Comparison of ENCODE assay signal across 7 mouse cellular contexts in genomic region chr11:6292988-6293349, GRCm38 (mm10). TPM values are rescaled to one million over a fixed set of nuclear protein-coding genes. Genes with fewer than 3 reads are reported as not detected.
A peak's percentile ranks its signal among the peaks of the same experiment; 100 is the strongest.
DNase-seq lines count a peak whose midpoint lies in the region; ATAC-seq and TF ChIP-seq lines count a peak whose summit lies in the region.

No protein-coding gene starts in this region.

- H3K4me2 ChIP-seq in lung, embryonic 15.5 days, result peak overlapping the region; percentile 68
- H3K4me2 ChIP-seq in forebrain, embryonic 14.5 days (ENCODE audit: low read length), result peak overlapping the region; percentile 79
- peak overlapping the region; percentile 82 for H3K4me2 ChIP-seq in limb, embryonic 14.5 days (replicated peaks; ENCODE audit: low read depth, low read length, severe bottlenecking)
- H3K4me2 ChIP-seq in stomach, embryonic 14.5 days (replicated peaks; ENCODE audit: low read depth, low read length), result peak overlapping the region; percentile 61

- H3K27me3 ChIP-seq in lung, embryonic 15.5 days, result no peaks in the 10 kb centered on the region
- H3K27me3 ChIP-seq in forebrain, embryonic 14.5 days (replicated peaks; ENCODE audit: control insufficient read depth, insufficient read depth, low read length), result no peaks in the 10 kb centered on the region
- H3K27me3 ChIP-seq in limb, embryonic 14.5 days (ENCODE audit: control insufficient read depth, insufficient read depth, low read length), result no peaks in the 10 kb centered on the region
- H3K27me3 ChIP-seq in stomach, embryonic 14.5 days (ENCODE audit: control insufficient read depth, insufficient read depth, low read length), result no peaks in the 10 kb centered on the region

- no peak for DNase-seq in lung, postnatal 25 days (ENCODE audit: low spot score)
- DNase-seq in forebrain, embryonic 14.5 days (ENCODE audit: low spot score), result no peak
- DNase-seq in limb, embryonic 14.5 days (ENCODE audit: low spot score), result no peak
- no peak for DNase-seq in cerebellum, postnatal 4 days (ENCODE audit: low spot score in 2 of 2)
- no peak for DNase-seq in spleen, adult 12 weeks (ENCODE audit: low spot score)

- no peak for TF ChIP-seq POLR2A in limb, embryonic 14.5 days (IDR thresholded peaks at IDR 0.05; ENCODE audit: borderline replicate concordance, extremely low read depth, insufficient read depth, insufficient read length)

- H3K36me3 ChIP-seq in lung, embryonic 15.5 days, result peaks cover 11% of the 10 kb centered on the region
- peaks cover 14% of the 10 kb centered on the region for H3K36me3 ChIP-seq in forebrain, embryonic 14.5 days (ENCODE audit: control insufficient read depth, insufficient read depth, low read length)
- peaks cover 13% of the 10 kb centered on the region for H3K36me3 ChIP-seq in limb, embryonic 14.5 days (ENCODE audit: control insufficient read depth, insufficient read depth, low read length)
- H3K36me3 ChIP-seq in stomach, embryonic 14.5 days (ENCODE audit: control insufficient read depth, insufficient read depth, low read length), result peaks cover 9% of the 10 kb centered on the region

- 86% methylated on average over 4 of the region's 4 CpGs for WGBS in lung, embryonic 15.5 days
- 98% methylated on average over 4 of the region's 4 CpGs for WGBS in forebrain, embryonic 14.5 days
- WGBS in limb, embryonic 14.5 days, result 95% methylated on average over 4 of the region's 4 CpGs
- 88% methylated on average over 4 of the region's 4 CpGs for WGBS in stomach, embryonic 14.5 days

- H3K4me3 ChIP-seq in lung, embryonic 15.5 days, result peak overlapping the region; percentile 67
- H3K4me3 ChIP-seq in forebrain, embryonic 14.5 days (ENCODE audit: low read depth, low read length), result peak overlapping the region; percentile 76; the same call in 1 of the 2 replicates
- peak overlapping the region; percentile 88 for H3K4me3 ChIP-seq in limb, embryonic 14.5 days (replicated peaks; ENCODE audit: low read length)
- peak overlapping the region; percentile 53 for H3K4me3 ChIP-seq in stomach, embryonic 14.5 days (ENCODE audit: low read depth, low read length)

- H3K27ac ChIP-seq in lung, embryonic 15.5 days, result no peak overlapping the region
- no peak overlapping the region for H3K27ac ChIP-seq in forebrain, embryonic 14.5 days (ENCODE audit: low read depth, low read length)
- H3K27ac ChIP-seq in limb, embryonic 14.5 days (replicated peaks; ENCODE audit: low read depth, low read length), result no peak overlapping the region
- no peak overlapping the region for H3K27ac ChIP-seq in stomach, embryonic 14.5 days (ENCODE audit: low read length)

- no peaks in the 10 kb centered on the region for H3K9me3 ChIP-seq in lung, embryonic 15.5 days
- no peaks in the 10 kb centered on the region for H3K9me3 ChIP-seq in forebrain, embryonic 14.5 days (replicated peaks; ENCODE audit: control insufficient read depth, low read length)
- H3K9me3 ChIP-seq in limb, embryonic 14.5 days (ENCODE audit: control insufficient read depth, low read length), result no peaks in the 10 kb centered on the region
- no peaks in the 10 kb centered on the region for H3K9me3 ChIP-seq in stomach, embryonic 14.5 days (ENCODE audit: control insufficient read depth, low read depth, low read length)

- H3K9ac ChIP-seq in lung, embryonic 15.5 days, result no peak overlapping the region
- no peak overlapping the region for H3K9ac ChIP-seq in forebrain, embryonic 14.5 days (ENCODE audit: low read length)
- H3K9ac ChIP-seq in limb, embryonic 14.5 days (ENCODE audit: low read depth, low read length, severe bottlenecking), result no peak overlapping the region
- 0 out of 2 replicates have a peak overlapping the region, but pooled peaks have one; percentile 25 for H3K9ac ChIP-seq in stomach, embryonic 14.5 days (replicated peaks; ENCODE audit: low read depth, low read length)

- ATAC-seq in lung, embryonic 15.5 days (ENCODE audit: borderline replicate concordance, extremely low read depth, low FRiP score, low TSS enrichment), result no peak
- no peak for ATAC-seq in forebrain, embryonic 14.5 days
- ATAC-seq in limb, embryonic 14.5 days (ENCODE audit: low FRiP score, low read depth), result no peak
- ATAC-seq in stomach, embryonic 14.5 days (ENCODE audit: insufficient number of reproducible peaks, insufficient read depth, low FRiP score, low read depth), result no peak

- H3K4me1 ChIP-seq in lung, embryonic 15.5 days, result peaks cover 7% of the 10 kb centered on the region
- peaks cover 4% of the 10 kb centered on the region; the same call in 1 of the 2 replicates for H3K4me1 ChIP-seq in forebrain, embryonic 14.5 days (ENCODE audit: control insufficient read depth, insufficient read depth, low read length)
- H3K4me1 ChIP-seq in limb, embryonic 14.5 days (ENCODE audit: control insufficient read depth, insufficient read depth, low read length), result peaks cover 5% of the 10 kb centered on the region; the same call in 1 of the 2 replicates
- peaks cover 5% of the 10 kb centered on the region; the same call in 1 of the 2 replicates for H3K4me1 ChIP-seq in stomach, embryonic 14.5 days (ENCODE audit: control insufficient read depth, insufficient read depth, low read length)

RNA-seq across cellular contexts. Expression of gene Ogdh, which starts 1.5 kb away (rescaled TPM):
- polyA plus RNA-seq in lung, embryonic 15.5 days (2015; fragmentation: Nextera tagmentation; extraction: Ambion mirVana), result 98.7 and 107 TPM in 2 replicates
- 54.8 and 72.0 TPM in 2 replicates for polyA plus RNA-seq in forebrain, embryonic 14.5 days (2014; fragmentation: Nextera tagmentation; extraction: Ambion mirVana)
- 59.2 and 66.3 TPM in 2 replicates for polyA plus RNA-seq in limb, embryonic 14.5 days (2012; rRNA removed)
- 79.4 and 86.6 TPM in 2 replicates for polyA plus RNA-seq in limb, embryonic 14.5 days (2014; fragmentation: Nextera tagmentation; extraction: Ambion mirVana)
- polyA plus RNA-seq in stomach, embryonic 14.5 days (2014; fragmentation: Nextera tagmentation; extraction: Ambion mirVana), result 89.1 and 90.4 TPM in 2 replicates

RNA-seq across cellular contexts. Expression of gene Tmed4, which starts 18.3 kb away (rescaled TPM):
- polyA plus RNA-seq in lung, embryonic 15.5 days (2015; fragmentation: Nextera tagmentation; extraction: Ambion mirVana), result 95.9 and 96.7 TPM in 2 replicates
- polyA plus RNA-seq in forebrain, embryonic 14.5 days (2014; fragmentation: Nextera tagmentation; extraction: Ambion mirVana), result 171 and 172 TPM in 2 replicates
- 132 and 137 TPM in 2 replicates for polyA plus RNA-seq in limb, embryonic 14.5 days (2012; rRNA removed)
- 108 and 120 TPM in 2 replicates for polyA plus RNA-seq in limb, embryonic 14.5 days (2014; fragmentation: Nextera tagmentation; extraction: Ambion mirVana)
- 119 and 125 TPM in 2 replicates for polyA plus RNA-seq in stomach, embryonic 14.5 days (2014; fragmentation: Nextera tagmentation; extraction: Ambion mirVana)

RNA-seq across cellular contexts. Expression of gene Ddx56, which starts 25.4 kb away (rescaled TPM):
- polyA plus RNA-seq in lung, embryonic 15.5 days (2015; fragmentation: Nextera tagmentation; extraction: Ambion mirVana), result 89.7 and 91.0 TPM in 2 replicates
- 84.3 and 91.7 TPM in 2 replicates for polyA plus RNA-seq in forebrain, embryonic 14.5 days (2014; fragmentation: Nextera tagmentation; extraction: Ambion mirVana)
- polyA plus RNA-seq in limb, embryonic 14.5 days (2012; rRNA removed), result 62.9 and 71.2 TPM in 2 replicates
- polyA plus RNA-seq in limb, embryonic 14.5 days (2014; fragmentation: Nextera tagmentation; extraction: Ambion mirVana), result 92.4 and 93.4 TPM in 2 replicates
- polyA plus RNA-seq in stomach, embryonic 14.5 days (2014; fragmentation: Nextera tagmentation; extraction: Ambion mirVana), result 96.3 and 100 TPM in 2 replicates
